ENCODE assay signal across 10 mouse cellular contexts in the genomic region with DNA sequence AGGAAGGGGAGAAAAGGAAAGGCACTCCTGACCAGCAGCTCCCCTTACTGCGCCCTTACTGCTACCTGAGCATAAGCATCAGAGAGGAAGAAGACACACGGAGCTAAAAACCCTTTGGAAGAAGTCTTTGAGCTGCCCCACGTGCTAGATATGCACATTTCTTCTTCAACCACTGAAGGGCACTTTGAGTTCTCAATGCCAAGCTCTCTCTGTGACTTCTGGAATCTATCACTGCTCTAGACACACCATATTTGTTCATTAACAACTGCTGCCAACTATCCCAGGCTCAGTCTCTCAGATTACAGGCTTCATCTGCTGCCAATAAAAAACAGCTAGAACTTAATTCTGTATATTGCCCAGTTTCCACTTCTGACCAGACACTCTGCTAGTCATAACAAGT. TPM values are rescaled to one million over a fixed set of nuclear protein-coding genes. Genes with fewer than 3 reads are reported as not detected.
DNase-seq lines count a peak whose midpoint lies in the region; ATAC-seq and TF ChIP-seq lines count a peak whose summit lies in the region.
"Had no signal": no experiment of that assay in that cellular context is flagged by ENCODE, and none has a peak within 500 bp of the region (broad histone marks: within the 10 kb centered on the region; RNA-seq: fewer than 3 reads in every experiment).

No protein-coding gene starts in this region.

- H3K4me1 ChIP-seq in hindbrain, postnatal 0 days (ENCODE audit: insufficient read depth, low read length), result no peaks in the 10 kb centered on the region; the same call in 1 of the 2 replicates
- peaks cover 6% of the 10 kb centered on the region; the same call in 1 of the 2 replicates for H3K4me1 ChIP-seq in hindbrain, embryonic 10.5 days (replicated peaks)

- DNase-seq in hindbrain, postnatal 0 days (ENCODE audit: low spot score), result peak; percentile 32
- DNase-seq in hindbrain, embryonic 10.5 days (ENCODE audit: low spot score), result no peak
- peak; percentile 38 for DNase-seq in brain, adult 2 months (ENCODE audit: low read depth, low spot score)
- DNase-seq in heart, adult 8-10 months (ENCODE audit: low spot score), result peak; percentile 52
- DNase-seq in lung, postnatal 36 days, result peak; percentile 30
- DNase-seq in spleen, adult 12 weeks (ENCODE audit: low spot score), result no peak
- DNase-seq in frontal cortex, postnatal 10 days (ENCODE audit: low spot score in 2 of 2), result no peak
- DNase-seq: kidney, adult 2 months; left cerebral cortex, postnatal 4 days had no signal

- ATAC-seq in hindbrain, postnatal 0 days, result no peak
- ATAC-seq: forebrain, embryonic 15.5 days had no signal

- WGBS in hindbrain, postnatal 0 days, result 51% methylated on average over 3 of the region's 3 CpGs
- WGBS in hindbrain, embryonic 10.5 days, result 75% methylated on average over 3 of the region's 3 CpGs

- H3K4me3 ChIP-seq in hindbrain, postnatal 0 days (ENCODE audit: low read length), result no peak overlapping the region
- H3K4me3 ChIP-seq in hindbrain, embryonic 10.5 days, result no peak overlapping the region
- H3K4me3 ChIP-seq: forebrain, embryonic 15.5 days had no signal

- H3K27ac ChIP-seq in hindbrain, postnatal 0 days, result no peak overlapping the region
- no peak overlapping the region for H3K27ac ChIP-seq in hindbrain, embryonic 10.5 days
- H3K27ac ChIP-seq: forebrain, embryonic 15.5 days had no signal

- no peak overlapping the region for H3K4me2 ChIP-seq in hindbrain, postnatal 0 days (ENCODE audit: low read depth, low read length)
- H3K4me2 ChIP-seq: forebrain, embryonic 15.5 days had no signal

- H3K9ac ChIP-seq in hindbrain, postnatal 0 days (replicated peaks; ENCODE audit: low read length), result no peak overlapping the region
- H3K9ac ChIP-seq: forebrain, embryonic 15.5 days had no signal

- H3K36me3 ChIP-seq in hindbrain, postnatal 0 days (ENCODE audit: insufficient read depth, low read length), result no peaks in the 10 kb centered on the region
- H3K36me3 ChIP-seq in hindbrain, embryonic 10.5 days, result 0 out of 2 replicates have a peak, but pooled peaks cover 7% of the 10 kb centered on the region
- H3K36me3 ChIP-seq: forebrain, embryonic 15.5 days had no signal

- no peak for TF ChIP-seq CTCF in hindbrain, postnatal 0 days (IDR thresholded peaks at IDR 0.05; ENCODE audit: low read depth)

- H3K27me3 ChIP-seq in hindbrain, postnatal 0 days (ENCODE audit: insufficient read depth, low read length), result no peaks in the 10 kb centered on the region
- no peaks in the 10 kb centered on the region for H3K27me3 ChIP-seq in hindbrain, embryonic 10.5 days (ENCODE audit: insufficient read depth, poor library complexity, severe bottlenecking)
- H3K27me3 ChIP-seq: forebrain, embryonic 15.5 days had no signal

- no peaks in the 10 kb centered on the region for H3K9me3 ChIP-seq in hindbrain, postnatal 0 days (ENCODE audit: low read length)
- H3K9me3 ChIP-seq in hindbrain, embryonic 10.5 days, result no peaks in the 10 kb centered on the region
- H3K9me3 ChIP-seq: forebrain, embryonic 15.5 days had no signal

RNA-seq across cellular contexts. Expression of gene Heca, which starts 15.7 kb away (rescaled TPM):
- 29.3 and 32.4 TPM in 2 replicates for total RNA-seq in hindbrain, postnatal 0 days (2014; rRNA removed)
- 3.6 and 5.1 TPM in 2 replicates for polyA plus RNA-seq in hindbrain, postnatal 0 days (2015; fragmentation: Nextera tagmentation; extraction: Ambion mirVana)
- 3.3 TPM in 2 replicates for polyA plus RNA-seq in hindbrain, embryonic 10.5 days (2016; fragmentation: Nextera tagmentation; extraction: Ambion mirVana)
- 10 to 100 TPM; 27.2 to 38.9 (median 31.8) TPM for total RNA-seq in heart, adult 8-10 months (2022)

Comparison
In these comparisons a context has a peak if more than half of its experiments do, and no peak if none do; other contexts are left out.
1. DNase-seq: peak in hindbrain, postnatal 0 days (single experiment), brain, adult 2 months (single experiment), heart, adult 8-10 months (single experiment) and lung, postnatal 36 days (single experiment); none in hindbrain, embryonic 10.5 days (single experiment), spleen, adult 12 weeks (single experiment) and frontal cortex, postnatal 10 days (0 of 2).